ENCODE assay signal across 17 mouse cellular contexts in genomic region chr6:8458596-8458995, GRCm38 (mm10).
"Had no signal": no experiment of that assay in that cellular context is flagged by ENCODE, and none has a peak within 500 bp of the region (broad histone marks: within the 10 kb centered on the region; RNA-seq: fewer than 3 reads in every experiment).

No protein-coding gene starts in this region.

- DNase-seq: lung, adult 2 months; lung, postnatal 14 days; lung, postnatal 36 days; right cerebral cortex, postnatal 14 days; thymus, adult 2 months; thymus, postnatal 14 days; thymus, postnatal 36 days had no signal

- H3K4me3 ChIP-seq: lung, embryonic 15.5 days; megakaryocyte, embryonic 14.5 days; midbrain, embryonic 13.5 days; midbrain, embryonic 15.5 days; neural tube, embryonic 12.5 days; stomach, embryonic 15.5 days had no signal

- H3K36me3 ChIP-seq: lung, embryonic 15.5 days; midbrain, embryonic 13.5 days; midbrain, embryonic 15.5 days; neural tube, embryonic 12.5 days; stomach, embryonic 15.5 days had no signal

- H3K9me3 ChIP-seq: lung, embryonic 15.5 days; midbrain, embryonic 13.5 days; midbrain, embryonic 15.5 days; neural tube, embryonic 12.5 days; stomach, embryonic 15.5 days had no signal

- ATAC-seq: lung, postnatal 0 days; midbrain, embryonic 13.5 days; midbrain, embryonic 15.5 days had no signal

- H3K27me3 ChIP-seq: lung, embryonic 15.5 days; megakaryocyte, embryonic 14.5 days; midbrain, embryonic 13.5 days; midbrain, embryonic 15.5 days; neural tube, embryonic 12.5 days; stomach, embryonic 15.5 days had no signal

- H3K9ac ChIP-seq: lung, embryonic 15.5 days; midbrain, embryonic 13.5 days; midbrain, embryonic 15.5 days; neural tube, embryonic 12.5 days; stomach, embryonic 15.5 days had no signal

- H3K4me1 ChIP-seq: lung, embryonic 15.5 days; midbrain, embryonic 13.5 days; midbrain, embryonic 15.5 days; neural tube, embryonic 12.5 days; stomach, embryonic 15.5 days had no signal

- H3K27ac ChIP-seq: lung, embryonic 15.5 days; macrophage; midbrain, embryonic 13.5 days; midbrain, embryonic 15.5 days; neural tube, embryonic 12.5 days; stomach, embryonic 15.5 days; stomach, postnatal 0 days had no signal

- H3K4me2 ChIP-seq: lung, embryonic 15.5 days; midbrain, embryonic 11.5 days; midbrain, embryonic 13.5 days; midbrain, embryonic 15.5 days; neural tube, embryonic 12.5 days; stomach, embryonic 15.5 days had no signal
